Mouse (Mus musculus) myocyte (in vitro differentiated cells): ENCODE data around the gene Ldhd.

Experiments
- MAX ChIP-seq: IDR thresholded peaks from one replicate; pipeline ENCODE4 v1.6.1; 2011; ENCODE audit warnings: low read depth, mild to moderate bottlenecking, control low read depth
- MYOG ChIP-seq, 3 experiments: IDR thresholded peaks; one replicate each; pipeline ENCODE4 v1.6.1; 2011; ENCODE audit warnings: control low read depth in 2 of 3, low read depth in 2 of 3, mild to moderate bottlenecking in 2 of 3; ENCODE audit not compliant: insufficient read length in 2 of 3, control insufficient read depth in 1 of 3, insufficient read depth in 1 of 3
- POLR2A ChIP-seq: IDR thresholded peaks from one replicate; pipeline ENCODE4 v1.6.1; 2011; ENCODE audit warnings: low read depth, mild to moderate bottlenecking, control low read depth, moderate library complexity; ENCODE audit not compliant: insufficient read length
- POLR2AphosphoS2 ChIP-seq: IDR thresholded peaks from one replicate; pipeline ENCODE4 v1.6.1; 2011; ENCODE audit warnings: low read depth, control low read depth; ENCODE audit not compliant: insufficient read length
- SRF ChIP-seq: IDR thresholded peaks from one replicate; pipeline ENCODE4 v1.6.1; 2011; ENCODE audit warnings: low read depth; ENCODE audit not compliant: control insufficient read depth, insufficient read length

GRCm38 (mm10) chr8:111622104-111622503 lies 8.1 kb downstream of the Ldhd start:
- TF ChIP-seq POLR2A = no peak
- no peak for TF ChIP-seq MAX
- no peak for TF ChIP-seq POLR2AphosphoS2
- no peak for TF ChIP-seq MYOG (IDR thresholded peaks at IDR 0.05; ENCODE audit: control insufficient read depth in 1 of 3, insufficient read depth in 1 of 3, insufficient read length in 2 of 3, low read depth in 2 of 3)
- TF ChIP-seq SRF = no peak
